Mouse (Mus musculus): ENCODE measurements around the gene Tox3.

DNA sequence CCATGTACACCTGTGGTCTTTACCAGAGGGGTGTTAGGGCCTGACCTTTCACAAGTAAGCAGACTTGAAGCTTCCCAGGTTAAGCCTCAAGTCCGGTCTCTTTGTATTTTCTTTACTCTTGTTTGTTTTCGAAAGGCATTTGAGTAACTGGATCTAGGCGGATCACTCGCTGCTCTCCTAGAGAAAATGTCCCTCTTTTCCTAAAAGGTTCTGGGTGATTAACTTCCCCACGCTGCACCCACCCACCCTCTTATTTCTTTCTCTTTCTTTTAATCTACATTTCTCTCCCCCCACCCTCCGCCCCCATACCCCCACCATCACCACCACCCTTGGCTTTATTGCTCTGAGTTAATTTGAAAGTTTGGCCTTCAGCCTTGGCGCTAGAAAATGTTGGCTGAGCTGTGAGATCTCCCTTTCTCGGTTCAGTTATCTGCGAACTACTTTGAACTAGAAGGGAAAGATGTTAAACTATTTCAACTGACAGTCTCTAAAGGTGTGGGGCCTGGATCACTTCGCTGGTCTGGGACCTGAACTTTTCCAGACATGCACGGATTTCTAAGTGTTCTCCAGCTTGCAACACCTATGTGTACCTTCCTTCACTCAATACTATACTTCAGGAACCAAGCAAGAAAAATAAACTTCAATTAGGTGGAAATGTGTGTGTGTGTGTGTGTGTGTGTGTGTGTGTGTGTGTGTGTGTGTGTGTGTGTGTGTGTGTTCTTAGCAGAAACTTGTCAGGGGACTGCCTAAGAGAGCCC lies 962 bp upstream of the Tox3 start:
- TF ChIP-seq JUND (conservative IDR thresholded peaks at IDR 0.05; ENCODE audit: low read depth, low read length): no peak
- TF ChIP-seq CTCF (conservative IDR thresholded peaks at IDR 0.05 in 1 of 2, IDR thresholded peaks at IDR 0.05 in 1 of 2; ENCODE audit: low read depth in 2 of 2, low read length in 2 of 2): no peak
- TF ChIP-seq MAX (IDR thresholded peaks at IDR 0.05; ENCODE audit: low read length): no peak
- no peak for TF ChIP-seq NRF1 (IDR thresholded peaks at IDR 0.05; ENCODE audit: low read depth, low read length)
- TF ChIP-seq POLR2A (IDR thresholded peaks at IDR 0.05; ENCODE audit: low read depth, low read length): no peak
- TF ChIP-seq USF1 (IDR thresholded peaks at IDR 0.05; ENCODE audit: low read depth, low read length): no peak
